Mouse (Mus musculus) adrenal gland, adult 18-20 months (tissue): ENCODE measurements around the gene Egfl7. TPM values are rescaled to one million over a fixed set of nuclear protein-coding genes. Genes with fewer than 3 reads are reported as not detected.
A peak's percentile ranks its signal among the peaks of the same experiment; 100 is the strongest.

Source experiments
- DNase-seq, 2 experiments: peaks; one replicate each; pipeline ENCODE4 v3.0.0; 2021 to 2022; ENCODE audit warnings: low spot score in 2 of 2
- long read RNA-seq, 2 experiments: library from polyadenylated mRNA; stranded (forward); transcript quantifications; one replicate each; pipeline ENCODE4 v2.0.0; 2021
- total RNA-seq, 2 experiments: library from RNA; stranded (reverse); gene quantifications; 1 replicate in 1 of 2; 2 replicates in 1 of 2; pipeline ENCODE4 v1.2.3; 2021

The Egfl7 gene
- total RNA-seq: 100 to 1,000 TPM in 1 of 2 experiments, 10 to 100 TPM in 1; 97.9 to 102 TPM
- long read RNA-seq, experiment 1, transcript Egfl7-202 (10 exons, 1,372 nt): major isoform, 16 of 36 reads
- long read RNA-seq, experiment 1, transcript Egfl7-213 (1 exons, 536 nt): minor isoform, 6 of 36 reads
- long read RNA-seq, experiment 1, partial matches to known transcripts: 2 of 36 reads
- long read RNA-seq, experiment 1, other reads (novel, unspliced or antisense): 9 of 36 reads
- long read RNA-seq, experiment 2, transcript Egfl7-213 (1 exons, 536 nt): minor isoform, 11 of 84 reads
- long read RNA-seq, experiment 2, transcript Egfl7-202 (10 exons, 1,372 nt): major isoform, 28 of 84 reads
- long read RNA-seq, experiment 2, transcript Egfl7-212 (10 exons, 1,391 nt): minor isoform, 8 of 84 reads
- long read RNA-seq, experiment 2, partial matches to known transcripts: 7 of 84 reads
- long read RNA-seq, experiment 2, other reads (novel, unspliced or antisense): 29 of 84 reads

- DNase-seq: no peak
Measured at GRCm38 (mm10) chr2:26579714-26580113, at the start of gene Egfl7. TSS of gene Egfl7 (plus strand) at chr2:26580014.

DNA sequence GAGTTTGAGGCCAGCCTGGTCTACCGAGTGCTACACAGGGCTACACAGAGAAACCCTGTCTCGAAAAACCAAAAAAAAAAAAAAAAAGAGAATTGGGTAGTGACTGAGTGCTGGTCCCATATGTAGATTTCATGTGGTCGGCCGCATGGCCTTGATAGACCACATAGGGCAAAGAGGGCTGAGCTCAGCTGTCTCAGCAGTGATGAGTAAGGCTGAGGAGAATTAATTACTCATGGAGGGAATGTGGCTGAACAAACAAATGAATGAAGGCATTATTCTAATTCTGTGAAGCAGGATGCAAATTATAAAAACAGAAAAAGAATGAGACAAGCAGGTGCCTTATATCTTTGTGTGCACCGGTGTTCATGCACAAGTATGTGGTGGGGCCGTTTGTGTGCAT, 48.0 kb upstream of the Egfl7 start:
- no peak for DNase-seq

DNA sequence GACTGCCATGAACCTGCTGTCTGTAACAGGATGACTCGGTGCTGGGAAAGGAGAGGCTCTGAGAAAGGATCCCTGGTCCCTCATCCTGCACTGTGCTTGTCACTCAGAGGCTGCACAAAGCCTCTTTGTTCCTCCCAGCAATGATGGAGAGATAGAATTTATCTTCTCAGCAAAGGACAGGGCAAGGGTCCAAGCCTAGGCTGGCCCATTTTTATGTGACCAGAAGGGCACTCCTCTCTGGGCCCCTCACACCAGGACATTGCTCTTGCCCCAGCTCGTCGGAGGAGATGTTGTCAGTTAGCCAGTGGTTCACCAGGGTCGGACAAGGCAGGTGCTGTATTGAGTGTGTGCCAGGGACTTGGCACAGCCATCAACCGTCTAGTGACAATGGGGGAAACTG, 46.6 kb upstream of the Egfl7 start:
- DNase-seq: no peak

DNA sequence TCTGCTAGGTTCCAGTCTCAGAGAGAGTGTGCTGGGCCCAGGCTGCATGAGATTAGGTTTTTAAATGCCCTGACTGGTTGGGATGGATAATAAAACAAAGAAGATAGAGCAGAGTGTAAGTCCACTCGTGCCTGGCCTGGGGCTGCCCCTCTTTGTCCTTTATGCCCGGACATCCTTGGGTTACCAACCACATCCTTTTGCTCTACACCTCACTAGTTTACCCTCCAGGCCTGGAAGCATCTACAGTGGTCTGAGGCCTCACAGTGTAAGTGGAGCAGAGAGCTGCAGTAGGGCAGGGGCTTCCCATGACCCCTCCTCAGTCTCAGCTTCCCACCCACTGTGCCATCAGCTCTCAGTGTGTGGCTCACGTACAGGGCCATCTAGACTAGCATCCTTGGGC, 45.7 kb upstream of the Egfl7 start:
- DNase-seq: no peak

DNA sequence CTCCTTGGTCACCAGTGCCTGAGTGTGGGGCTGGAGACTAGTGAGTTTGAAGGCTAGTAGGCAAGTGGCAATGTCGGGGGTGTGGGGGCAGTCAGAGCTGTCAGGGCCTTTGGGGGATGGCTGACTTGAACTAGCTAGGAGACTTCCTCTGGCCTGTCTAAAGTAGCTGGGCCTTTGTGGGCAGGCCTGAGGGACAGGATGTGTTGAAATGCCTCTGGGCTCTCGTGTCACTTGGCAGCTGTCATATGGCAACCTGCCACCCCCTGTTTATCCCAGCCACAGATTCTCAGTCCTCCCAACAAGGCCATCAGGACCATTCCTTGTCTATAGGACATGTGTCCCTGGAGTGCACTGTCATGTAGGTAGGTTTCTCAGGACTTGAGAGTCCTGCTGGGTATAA, 45.2 kb upstream of the Egfl7 start:
- DNase-seq: peak; percentile 58 to 64

DNA sequence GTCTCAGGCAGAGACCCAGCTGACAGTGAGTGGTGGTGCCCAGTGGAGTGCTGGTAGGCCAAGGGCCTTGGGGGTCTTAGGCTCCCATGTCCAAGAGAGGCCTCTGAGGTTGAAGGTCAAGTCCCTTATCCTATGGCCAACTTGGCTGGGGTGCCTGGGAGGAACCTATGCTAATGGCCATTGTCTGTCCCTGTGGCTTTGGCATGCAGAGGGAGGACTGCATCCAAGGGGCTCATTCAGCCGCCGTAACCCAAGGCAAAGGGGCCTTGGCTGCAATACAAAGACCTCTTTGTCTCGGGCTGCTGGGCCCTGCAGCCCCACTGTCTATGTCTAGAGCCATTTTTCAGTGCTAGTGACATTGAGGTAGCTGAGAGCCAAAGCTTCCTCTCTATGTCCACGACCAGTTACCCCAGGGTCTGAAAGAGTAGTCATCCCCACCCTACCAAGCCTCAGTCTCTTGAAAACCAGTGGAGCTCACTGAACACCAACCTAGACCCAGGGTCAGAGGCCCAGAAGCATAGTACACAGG, 44.2 kb upstream of the Egfl7 start:
- no peak for DNase-seq

GRCm38 (mm10) chr2:26539516-26539915, 40.3 kb upstream of the Egfl7 start:
- no peak for DNase-seq

DNA sequence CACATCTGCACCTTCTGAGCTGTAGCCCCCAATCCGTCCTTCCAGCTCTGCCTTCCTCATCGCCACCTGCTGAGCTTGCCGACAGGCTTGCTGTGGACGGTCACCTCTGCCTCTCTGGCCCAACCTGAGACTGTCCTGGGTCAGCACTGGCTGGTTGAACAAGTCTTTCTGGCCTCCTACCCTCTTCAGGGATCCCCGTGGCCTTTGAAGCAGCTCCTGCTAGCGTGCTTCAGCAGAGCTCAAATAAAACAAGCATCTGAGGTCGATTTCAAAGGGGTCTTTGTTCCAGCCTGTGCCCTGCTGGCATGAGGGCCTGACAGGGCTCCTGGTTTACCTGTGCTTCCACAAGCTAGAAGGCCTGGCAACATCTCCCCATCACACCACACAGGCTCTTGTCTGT, 39.1 kb upstream of the Egfl7 start:
- DNase-seq: no peak

DNA sequence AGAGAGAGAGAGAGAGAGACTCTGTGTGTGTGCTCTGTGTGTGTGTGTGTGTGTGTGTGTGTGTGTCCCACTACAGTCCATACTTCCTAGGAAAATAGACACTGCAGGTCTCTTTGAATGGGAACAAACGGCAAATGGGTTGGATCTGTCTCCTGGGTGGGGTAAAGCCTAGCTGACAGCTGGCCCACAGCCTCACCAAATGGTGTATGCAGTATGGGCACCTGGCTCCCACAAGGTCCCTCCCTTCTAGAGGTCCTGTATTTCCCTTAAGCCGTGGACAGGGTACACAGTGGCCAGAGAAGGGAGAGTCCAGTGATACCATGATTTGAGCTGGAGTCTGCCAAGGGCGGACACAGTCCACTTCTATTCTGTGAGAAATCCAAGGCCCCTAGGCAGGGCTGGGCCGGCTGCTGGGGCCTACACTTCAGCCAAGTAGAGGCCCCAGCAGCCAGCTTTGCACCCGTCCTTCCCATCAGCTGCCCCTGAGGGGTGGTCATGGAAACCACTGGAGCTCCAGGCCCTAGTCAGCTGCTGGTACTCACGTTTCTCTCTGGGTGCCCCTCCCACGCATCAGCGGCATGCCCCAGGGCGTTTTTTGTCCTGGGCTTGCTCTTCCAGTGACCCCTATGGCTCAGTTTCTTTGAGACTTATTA, 38.4 kb upstream of the Egfl7 start:
- no peak for DNase-seq

GRCm38 (mm10) chr2:26543155-26543554, 36.7 kb upstream of the Egfl7 start:
- no peak for DNase-seq

GRCm38 (mm10) chr2:26543768-26544167, 36.0 kb upstream of the Egfl7 start:
- DNase-seq: no peak

GRCm38 (mm10) chr2:26544265-26544664, 35.5 kb upstream of the Egfl7 start:
- peak; percentile 32 to 39 for DNase-seq

DNA sequence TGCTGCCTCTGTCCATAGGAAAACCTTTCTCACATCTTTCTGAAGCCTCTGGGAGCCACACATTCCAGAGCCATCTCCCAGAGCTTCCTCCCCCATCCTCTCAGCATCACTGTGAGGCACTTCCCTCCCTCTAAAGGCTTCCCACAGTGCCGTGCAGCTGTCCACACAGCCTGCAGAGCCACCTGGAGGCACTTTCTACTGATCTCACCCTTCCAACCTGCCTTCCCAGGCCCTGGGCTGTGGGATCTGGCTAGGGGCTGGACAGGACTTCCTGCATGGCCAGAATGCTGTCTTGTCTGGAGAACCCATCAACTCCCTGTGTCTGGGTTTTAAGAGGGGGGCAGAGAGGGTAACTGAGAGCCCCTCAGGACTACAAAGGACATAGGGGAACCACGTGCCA, 32.3 kb upstream of the Egfl7 start:
- no peak for DNase-seq

DNA sequence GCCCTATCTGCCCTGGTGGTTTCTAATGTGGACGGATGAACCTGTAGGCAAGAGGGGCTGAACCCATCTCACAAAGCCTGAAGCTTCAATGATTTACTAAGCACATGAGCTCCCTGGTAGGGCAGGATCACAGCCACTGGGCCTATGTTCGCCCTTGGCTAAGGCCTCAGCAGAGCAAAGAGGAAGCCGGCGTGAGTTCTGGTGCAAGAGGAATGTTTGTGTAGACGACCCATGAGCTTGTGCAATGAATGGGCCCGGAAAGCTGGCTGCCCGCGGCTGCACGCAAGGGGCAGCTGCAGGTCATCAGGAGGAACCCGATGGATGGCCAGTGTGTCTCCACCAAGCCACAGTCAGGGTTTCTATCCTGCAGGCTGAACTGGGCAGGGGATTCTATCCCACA, 30.0 kb upstream of the Egfl7 start:
- no peak for DNase-seq

DNA sequence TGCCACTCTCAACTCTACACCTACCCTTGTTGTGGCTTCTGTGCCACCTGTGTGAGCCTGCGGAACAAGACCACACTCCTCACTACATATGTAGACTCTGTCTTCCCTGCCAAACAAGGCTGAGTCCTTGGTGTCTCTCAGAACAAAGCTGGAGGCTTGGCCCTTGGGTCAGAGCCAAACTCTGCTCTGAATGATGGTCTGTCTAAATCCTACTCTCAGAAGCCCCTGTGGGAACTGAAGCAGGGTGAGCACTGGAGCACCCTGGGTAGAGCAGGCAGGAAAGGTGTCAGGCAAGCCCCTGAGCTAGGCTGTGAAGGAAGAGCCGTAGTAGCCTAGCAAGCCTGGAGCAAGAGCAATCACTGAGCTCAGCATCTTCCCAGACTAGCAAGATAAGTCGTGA, 29.6 kb upstream of the Egfl7 start:
- DNase-seq: peak in 1 of 2 experiments; percentile 27

- no peak for DNase-seq
Measured at GRCm38 (mm10) chr2:26550777-26551176, 29.0 kb upstream of the Egfl7 start.

- DNase-seq: no peak
Measured at GRCm38 (mm10) chr2:26551446-26551845, 28.4 kb upstream of the Egfl7 start.

DNA sequence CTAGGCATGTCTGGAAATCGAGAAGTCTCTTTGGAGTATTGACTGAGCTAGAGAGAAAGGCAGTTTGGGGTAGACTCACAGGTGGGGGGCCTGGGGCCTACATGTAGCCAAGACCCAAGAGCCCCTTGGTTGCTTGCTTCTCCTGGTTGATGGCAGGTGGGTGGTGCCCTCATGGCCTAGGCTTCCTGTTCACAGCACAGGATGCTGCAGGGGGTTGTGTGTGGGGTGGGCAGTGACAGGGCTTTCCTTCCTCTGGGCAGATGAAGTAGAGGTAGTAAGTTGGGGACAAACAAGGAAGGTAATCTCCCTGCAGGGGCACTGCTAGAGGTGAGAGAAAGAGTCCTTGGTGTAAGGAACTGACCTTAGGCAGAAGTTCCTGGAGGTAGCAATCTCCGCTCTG, 27.7 kb upstream of the Egfl7 start:
- DNase-seq: no peak

DNA sequence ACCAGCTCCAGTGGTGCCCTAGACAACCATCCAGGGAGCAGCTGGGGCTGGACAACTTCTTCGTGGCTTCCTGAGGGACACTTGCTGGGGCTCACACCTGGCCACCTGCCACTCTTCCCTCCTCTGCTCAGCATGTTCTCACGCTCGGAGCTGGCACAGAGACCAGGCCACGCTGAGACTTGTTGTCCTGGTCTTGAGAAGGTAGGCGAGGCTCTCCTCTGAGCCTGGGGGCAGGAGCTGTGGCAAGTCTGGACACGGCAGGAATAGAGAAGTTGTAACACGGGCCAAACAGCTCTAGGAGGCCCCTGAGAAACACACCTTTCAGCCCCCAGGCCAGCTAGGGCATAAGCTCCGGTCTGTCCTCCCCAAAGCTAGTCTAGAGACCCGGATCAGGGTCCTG, 25.9 kb upstream of the Egfl7 start:
- DNase-seq: no peak

DNA sequence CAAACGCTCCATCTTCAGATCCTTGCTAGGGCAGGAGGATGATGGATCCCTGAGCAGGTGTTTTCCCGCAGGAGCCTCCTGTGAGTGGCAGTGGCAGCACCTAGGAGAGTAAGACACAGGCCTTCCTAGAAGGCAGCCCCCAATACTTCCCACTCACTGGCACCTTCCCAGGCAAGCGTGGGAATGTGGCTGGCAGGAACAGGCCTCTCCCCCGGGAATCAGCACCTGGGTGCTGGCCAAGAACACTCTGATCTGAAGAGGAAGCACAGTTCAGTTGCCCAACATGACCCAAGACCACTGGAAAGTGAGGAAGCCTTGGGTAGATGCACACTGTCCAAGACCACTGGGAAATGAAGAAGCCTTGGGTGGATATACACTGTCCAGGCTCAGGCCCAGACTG, 24.7 kb upstream of the Egfl7 start:
- DNase-seq: peak in 1 of 2 experiments; percentile 60

GRCm38 (mm10) chr2:26556535-26556993, 23.2 kb upstream of the Egfl7 start:
- DNase-seq: no peak

GRCm38 (mm10) chr2:26560506-26560905, 19.3 kb upstream of the Egfl7 start:
- no peak for DNase-seq
